Comparison of ENCODE assay signal across 27 mouse cellular contexts in genomic region chr5:148984961-148985360, GRCm38 (mm10). TPM values are rescaled to one million over a fixed set of nuclear protein-coding genes. Genes with fewer than 3 reads are reported as not detected.
DNase-seq lines count a peak whose midpoint lies in the region; ATAC-seq and TF ChIP-seq lines count a peak whose summit lies in the region.
"Had no signal": no experiment of that assay in that cellular context is flagged by ENCODE, and none has a peak within 500 bp of the region (broad histone marks: within the 10 kb centered on the region; RNA-seq: fewer than 3 reads in every experiment).

No protein-coding gene starts in this region.

- WGBS in heart, embryonic 11.5 days (ENCODE audit: insufficient replicate concordance) = 29% methylated on average over 13 of the region's 13 CpGs
- WGBS in heart, embryonic 15.5 days = 45% methylated on average over 13 of the region's 13 CpGs

- H3K27ac ChIP-seq in heart, embryonic 11.5 days (ENCODE audit: low read depth, low read length) = no peak overlapping the region
- H3K27ac ChIP-seq in heart, embryonic 15.5 days = no peak overlapping the region
- no peak overlapping the region for H3K27ac ChIP-seq in ES-E14 (ENCODE audit: insufficient read depth, low read depth, low read length, poor library complexity, severe bottlenecking)
- H3K27ac ChIP-seq: embryonic facial prominence, embryonic 13.5 days; forebrain, embryonic 12.5 days; hindbrain, embryonic 10.5 days; hindbrain, embryonic 15.5 days; kidney, embryonic 15.5 days had no signal

- H3K4me3 ChIP-seq in heart, embryonic 11.5 days (ENCODE audit: low read depth, low read length) = no peak overlapping the region
- H3K4me3 ChIP-seq in heart, embryonic 15.5 days = 0 out of 2 replicates have a peak overlapping the region, but pooled peaks have one; percentile 5
- peak overlapping the region; percentile 53 for H3K4me3 ChIP-seq in E14TG2a.4 (replicated peaks; ENCODE audit: low read length)
- peak overlapping the region; percentile 17 to 38; a peak in 2 of 4 replicates for H3K4me3 ChIP-seq in ES-E14 (ENCODE audit: insufficient read depth in 1 of 2, low read depth in 1 of 2, low read length in 2 of 2, poor library complexity in 1 of 2, severe bottlenecking in 1 of 2)
- H3K4me3 ChIP-seq: embryonic facial prominence, embryonic 13.5 days; forebrain, embryonic 12.5 days; hindbrain, embryonic 10.5 days; hindbrain, embryonic 15.5 days; kidney, embryonic 15.5 days had no signal

- H3K4me1 ChIP-seq in heart, embryonic 11.5 days (ENCODE audit: control insufficient read depth, insufficient read depth, low read length) = no peaks in the 10 kb centered on the region
- no peaks in the 10 kb centered on the region; the same call in 1 of the 2 replicates for H3K4me1 ChIP-seq in heart, embryonic 15.5 days (replicated peaks)
- H3K4me1 ChIP-seq in E14TG2a.4 (replicated peaks; ENCODE audit: low read depth, low read length) (peaks cover 51% of the 10 kb centered on the region), ES-E14 (ENCODE audit: control insufficient read depth in 2 of 2, insufficient read depth in 2 of 2, low read length in 2 of 2, poor library complexity in 1 of 2) (peaks cover 4 to 9% of the 10 kb centered on the region in 2 experiments; a peak in 2 of 4 replicates)
- H3K4me1 ChIP-seq: forebrain, embryonic 12.5 days; hindbrain, embryonic 15.5 days; kidney, embryonic 15.5 days had no signal

- H3K9ac ChIP-seq in heart, embryonic 11.5 days (ENCODE audit: low read depth, low read length) = no peak overlapping the region
- no peak overlapping the region for H3K9ac ChIP-seq in heart, embryonic 15.5 days
- H3K9ac ChIP-seq in ES-E14 (ENCODE audit: insufficient read depth, low read depth, low read length, poor library complexity, severe bottlenecking) = no peak overlapping the region
- H3K9ac ChIP-seq: embryonic facial prominence, embryonic 13.5 days; forebrain, embryonic 12.5 days; hindbrain, embryonic 15.5 days; kidney, embryonic 15.5 days had no signal

- no peaks in the 10 kb centered on the region; the same call in 1 of the 2 replicates for H3K36me3 ChIP-seq in heart, embryonic 11.5 days (ENCODE audit: control insufficient read depth, insufficient read depth, low read length)
- no peaks in the 10 kb centered on the region for H3K36me3 ChIP-seq in heart, embryonic 15.5 days
- H3K36me3 ChIP-seq in E14TG2a.4 (ENCODE audit: insufficient read depth, low read length) = no peaks in the 10 kb centered on the region
- H3K36me3 ChIP-seq in ES-E14 (ENCODE audit: control insufficient read depth, insufficient read depth, low read length, poor library complexity, severe bottlenecking) = no peaks in the 10 kb centered on the region
- H3K36me3 ChIP-seq: forebrain, embryonic 12.5 days; hindbrain, embryonic 15.5 days; kidney, embryonic 15.5 days had no signal

- peak overlapping the region; percentile 24 for H3K4me2 ChIP-seq in heart, embryonic 11.5 days
- H3K4me2 ChIP-seq in heart, embryonic 15.5 days = peak overlapping the region; percentile 27
- H3K4me2 ChIP-seq: embryonic facial prominence, embryonic 13.5 days; forebrain, embryonic 12.5 days; hindbrain, embryonic 15.5 days; kidney, embryonic 15.5 days had no signal

- H3K27me3 ChIP-seq in heart, embryonic 11.5 days (ENCODE audit: control insufficient read depth, insufficient read depth, low read length) = no peaks in the 10 kb centered on the region
- no peaks in the 10 kb centered on the region for H3K27me3 ChIP-seq in heart, embryonic 15.5 days
- no peaks in the 10 kb centered on the region for H3K27me3 ChIP-seq in E14TG2a.4 (ENCODE audit: insufficient read depth, low read length)
- H3K27me3 ChIP-seq: CH12.LX; embryonic facial prominence, embryonic 13.5 days; forebrain, embryonic 12.5 days; hindbrain, embryonic 15.5 days; kidney, embryonic 15.5 days; Patski had no signal

- no peak for DNase-seq in heart, postnatal 25 days (ENCODE audit: low spot score)
- DNase-seq in heart, postnatal 4 days = no peak
- no peak for DNase-seq in ES-E14 (ENCODE audit: low read depth, low spot score)
- no peak for DNase-seq in cerebellum, postnatal 4 days (ENCODE audit: low spot score in 2 of 2)
- DNase-seq in B cell, adult 2 months = no peak
- DNase-seq: adrenal gland, postnatal 10 days; cerebellum, adult 11 months; cerebellum, adult 8-10 months; cerebellum, postnatal 14 days; gastrocnemius, postnatal 10 days; heart, adult 18-20 months; kidney, adult 2 months had no signal

- ATAC-seq in heart, embryonic 11.5 days (replicated peaks; ENCODE audit: insufficient number of reproducible peaks, low FRiP score, low TSS enrichment) = no peak
- no peak for ATAC-seq in heart, embryonic 15.5 days (replicated peaks; ENCODE audit: insufficient number of reproducible peaks, insufficient read depth, low FRiP score, low read depth)
- ATAC-seq: forebrain, embryonic 16.5 days; intestine, embryonic 16.5 days; Patski had no signal

- in situ Hi-C loops in ES-E14 (cut with MboI; ENCODE audit: low sequenced_read_pairs in 2 of 2, unreplicated experiment in 2 of 2) = no loop called here

- intact Hi-C loops in heart, postnatal 25 days (cut with DNase I) = no loop called here

- TF ChIP-seq CTCF in E14TG2a.4 (conservative IDR thresholded peaks at IDR 0.05; ENCODE audit: low read length) = no peak

- peaks cover 4% of the 10 kb centered on the region for H3K9me3 ChIP-seq in heart, embryonic 11.5 days (replicated peaks; ENCODE audit: control insufficient read depth, low read length)
- H3K9me3 ChIP-seq in heart, embryonic 15.5 days (replicated peaks) = no peaks in the 10 kb centered on the region
- H3K9me3 ChIP-seq in E14TG2a.4 (ENCODE audit: low read length) (peaks cover 10% of the 10 kb centered on the region), ES-E14 (ENCODE audit: control insufficient read depth, insufficient read depth, low read depth, low read length) (no peaks in the 10 kb centered on the region)

TF ChIP-seq in ES-E14, 5 proteins besides CTCF, POLR2A, EP300 and RAD21:
- TF ChIP-seq HCFC1 (IDR thresholded peaks at IDR 0.05; ENCODE audit: borderline replicate concordance, insufficient read depth, low read length) (no peak), CHD2 (IDR thresholded peaks at IDR 0.05; ENCODE audit: low read depth, low read length) (no peak), ZC3H11A (IDR thresholded peaks at IDR 0.05; ENCODE audit: borderline replicate concordance, low read depth, low read length) (no peak), ZNF384 (IDR thresholded peaks at IDR 0.05; ENCODE audit: low read depth, low read length) (no peak), MAFK (IDR thresholded peaks at IDR 0.05; ENCODE audit: insufficient read depth, low read depth, low read length) (no peak)
TF ChIP-seq in ES-E14: peak in this region for 0.

RNA-seq across cellular contexts. Expression of gene Gm42791, which starts 10.0 kb away (rescaled TPM):
- 2.5 TPM in 1 of 2 replicates, not detected in the other for polyA plus RNA-seq in heart, embryonic 11.5 days (2014; fragmentation: Nextera tagmentation; extraction: Ambion mirVana)
- total RNA-seq in heart, postnatal 25 days (2021) = 1 to 10 TPM; 5.8 to 6.2 TPM
- 2.1 and 2.6 TPM in 2 replicates for polyA plus RNA-seq in heart, embryonic 15.5 days (2015; fragmentation: Nextera tagmentation; extraction: Ambion mirVana)
- total RNA-seq in heart, postnatal 4 days (2021) = 1 to 10 TPM; 2.6 to 2.9 TPM
- 0.48 TPM in 1 of 2 replicates, not detected in the other for total RNA-seq in ES-E14 (2012; rRNA removed)
- polyA plus RNA-seq: brain, embryonic 14.5 days; cortical plate, adult 2 months; frontal cortex, adult 2 months; kidney, adult 2 months; kidney, embryonic 15.5 days; Patski had no signal

RNA-seq across cellular contexts. Expression of gene Katnal1, which starts 55.8 kb away (rescaled TPM):
- polyA plus RNA-seq in heart, embryonic 11.5 days (2014; fragmentation: Nextera tagmentation; extraction: Ambion mirVana) = 17.4 and 18.5 TPM in 2 replicates
- total RNA-seq in heart, postnatal 25 days (2021) = 1 to 10 TPM; 9.2 to 9.9 TPM
- polyA plus RNA-seq in heart, embryonic 15.5 days (2015; fragmentation: Nextera tagmentation; extraction: Ambion mirVana) = 10.2 and 12.0 TPM in 2 replicates
- total RNA-seq in heart, postnatal 4 days (2021) = 10 to 100 TPM in 1 of 2 experiments, 1 to 10 TPM in 1; 9.6 to 11.0 TPM
- 5.8 and 6.4 TPM in 2 replicates for total RNA-seq in ES-E14 (2012; rRNA removed)
